Mouse (Mus musculus): ENCODE data around the gene Gpx4. TPM values are rescaled to one million over a fixed set of nuclear protein-coding genes. Genes with fewer than 3 reads are reported as not detected.
"Not testable (repeated sequence)": the region's sequence is repeated elsewhere in the genome, so short reads cannot be mapped to it uniquely, and the experiment has no call there.

Gpx4 gene
- polyA plus RNA-seq, 1 experiment from 2014 or later, result 706 TPM

DNA sequence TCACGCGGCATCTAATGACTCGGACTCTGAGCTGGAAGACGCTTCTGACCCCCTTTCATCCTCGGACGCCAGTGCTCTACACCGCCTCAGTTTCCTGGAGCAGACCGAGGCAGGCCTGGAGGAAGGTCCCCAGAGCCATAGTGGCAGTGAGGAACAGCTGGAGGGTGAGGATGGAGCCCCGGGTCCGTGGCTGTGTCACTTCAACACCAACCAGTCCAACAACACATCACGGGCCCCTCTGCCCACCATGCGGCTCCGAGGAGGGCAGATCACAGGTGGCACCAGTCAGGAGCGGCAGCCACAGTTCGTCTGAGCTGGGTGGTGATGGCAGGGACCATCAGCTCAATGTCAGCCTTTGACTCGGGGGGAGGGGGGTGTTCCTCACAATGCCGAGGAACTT lies 16.2 kb upstream of the Gpx4 start:
- Histone ChIP-seq H3K27me3 (ENCODE audit: insufficient read depth, low read length) (no peaks in the 10 kb centered on the region), H3K27ac (ENCODE audit: low read length) (no peak overlapping the region), H3K9me3 (ENCODE audit: low read length) (no peaks in the 10 kb centered on the region), H3K9ac (replicated peaks; ENCODE audit: low read length) (no peak overlapping the region), H3K4me2 (replicated peaks; ENCODE audit: low read depth, low read length) (no peak overlapping the region), H3K4me1 (ENCODE audit: insufficient read depth, low read length) (peaks cover 22% of the 10 kb centered on the region), H3K4me3 (ENCODE audit: low read length) (no peak overlapping the region), H3K36me3 (ENCODE audit: insufficient read depth, low read length) (peaks cover 13% of the 10 kb centered on the region)
- no peak for ATAC-seq (ENCODE audit: low FRiP score, low TSS enrichment)
- 80% methylated on average over 17 of the region's 17 CpGs for WGBS

DNA sequence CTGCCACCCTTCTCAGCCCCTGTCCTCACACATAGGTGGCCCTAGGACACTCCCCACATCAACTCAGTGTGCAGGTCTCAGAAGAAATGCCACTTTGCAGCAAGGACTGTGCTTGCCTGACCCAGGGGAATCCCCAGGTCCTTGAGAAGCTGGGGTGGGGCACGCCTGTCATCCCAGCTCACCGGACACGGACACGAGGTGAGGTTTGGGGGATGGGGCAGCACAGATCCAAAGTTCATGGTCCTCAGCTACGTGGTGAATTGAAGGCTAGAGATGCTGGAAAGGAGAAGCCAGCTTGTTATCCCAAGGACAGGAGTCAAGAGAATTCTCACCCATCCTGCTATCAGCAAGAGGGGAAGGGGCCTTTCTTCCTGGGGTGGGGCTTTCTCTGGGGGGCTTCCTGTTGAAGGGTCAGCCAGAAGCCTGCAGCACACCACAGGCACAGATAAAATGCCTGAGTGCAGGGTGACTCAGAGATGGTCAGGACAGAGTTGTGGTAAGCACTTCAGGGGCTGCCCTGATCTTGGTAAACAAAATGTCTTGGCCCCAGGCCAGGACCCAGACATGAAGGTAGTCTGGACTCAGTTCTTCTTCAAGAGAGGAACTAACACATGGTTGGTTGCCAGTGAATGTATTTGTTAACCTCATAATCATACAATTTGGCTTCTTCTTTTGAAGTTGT lies 14.0 kb upstream of the Gpx4 start:
- H3K4me1 ChIP-seq (ENCODE audit: insufficient read depth, low read length), result peaks cover 24% of the 10 kb centered on the region
- H3K4me2 ChIP-seq (replicated peaks; ENCODE audit: low read depth, low read length), result no peak overlapping the region
- H3K27ac ChIP-seq (ENCODE audit: low read length), result peak overlapping the region; percentile 14; the same call in 1 of the 2 replicates
- peaks cover 35% of the 10 kb centered on the region for H3K36me3 ChIP-seq (ENCODE audit: insufficient read depth, low read length)
- 43% methylated on average over 5 of the region's 5 CpGs for WGBS
- H3K9me3 ChIP-seq (ENCODE audit: low read length), result no peaks in the 10 kb centered on the region
- H3K9ac ChIP-seq (replicated peaks; ENCODE audit: low read length), result 0 out of 2 replicates have a peak overlapping the region, but pooled peaks have one; percentile 4
- no peak for ATAC-seq (ENCODE audit: low FRiP score, low TSS enrichment)
- no peaks in the 10 kb centered on the region for H3K27me3 ChIP-seq (ENCODE audit: insufficient read depth, low read length)
- no peak overlapping the region for H3K4me3 ChIP-seq (ENCODE audit: low read length)

DNA sequence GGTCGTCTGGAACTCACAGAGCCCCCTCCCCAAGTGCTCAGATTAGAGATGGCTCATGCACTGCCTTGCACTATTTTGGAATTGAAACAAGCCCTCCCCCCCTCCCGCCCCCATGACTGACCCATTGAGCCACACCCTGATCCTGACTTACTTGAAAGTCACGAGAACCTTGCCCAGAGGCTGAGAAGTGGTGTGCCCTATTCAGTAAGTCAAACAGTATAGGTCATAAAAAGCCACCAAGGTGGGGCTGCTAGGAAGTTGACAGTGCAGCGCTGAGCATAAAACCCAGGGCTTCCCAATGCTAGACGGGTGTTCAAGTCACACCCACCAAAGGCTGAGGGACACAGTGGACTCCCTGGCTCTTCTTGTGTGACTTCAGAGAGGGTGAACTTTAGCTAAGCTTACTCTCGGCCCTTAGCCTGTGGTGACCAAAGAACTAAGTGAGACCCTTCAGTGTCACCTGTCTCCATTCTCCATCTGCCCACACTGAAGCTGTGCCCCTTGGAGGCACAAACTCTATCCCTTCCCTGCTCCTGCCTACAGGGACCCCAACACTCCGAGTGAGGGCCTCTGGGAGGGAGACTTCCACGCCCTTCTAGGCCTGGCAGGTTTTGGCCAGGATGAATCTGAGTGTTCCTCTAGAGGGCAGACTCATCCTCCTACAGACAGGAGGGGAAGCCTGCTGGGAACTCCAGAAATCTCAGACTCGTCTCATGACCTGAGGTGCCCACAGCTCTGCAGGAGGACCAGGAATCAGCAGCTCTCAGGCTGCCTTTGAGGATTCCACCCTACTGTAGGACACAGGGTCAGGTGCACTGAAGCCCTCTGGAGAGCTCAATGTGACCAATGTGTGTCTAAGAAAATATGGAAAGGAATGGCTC lies 13.2 kb upstream of the Gpx4 start:
- Histone ChIP-seq H3K4me2 (replicated peaks; ENCODE audit: low read depth, low read length) (no peak overlapping the region), H3K36me3 (ENCODE audit: insufficient read depth, low read length) (peaks cover 40% of the 10 kb centered on the region), H3K9ac (replicated peaks; ENCODE audit: low read length) (no peak overlapping the region), H3K27ac (ENCODE audit: low read length) (peak overlapping the region; percentile 14; the same call in 1 of the 2 replicates), H3K9me3 (ENCODE audit: low read length) (no peaks in the 10 kb centered on the region), H3K4me1 (ENCODE audit: insufficient read depth, low read length) (peaks cover 32% of the 10 kb centered on the region), H3K27me3 (ENCODE audit: insufficient read depth, low read length) (no peaks in the 10 kb centered on the region), H3K4me3 (ENCODE audit: low read length) (no peak overlapping the region)
- WGBS, result 31% methylated on average over 9 of the region's 9 CpGs
- ATAC-seq (ENCODE audit: low FRiP score, low TSS enrichment), result peak; percentile 27; the same call in 1 of the 2 replicates

DNA sequence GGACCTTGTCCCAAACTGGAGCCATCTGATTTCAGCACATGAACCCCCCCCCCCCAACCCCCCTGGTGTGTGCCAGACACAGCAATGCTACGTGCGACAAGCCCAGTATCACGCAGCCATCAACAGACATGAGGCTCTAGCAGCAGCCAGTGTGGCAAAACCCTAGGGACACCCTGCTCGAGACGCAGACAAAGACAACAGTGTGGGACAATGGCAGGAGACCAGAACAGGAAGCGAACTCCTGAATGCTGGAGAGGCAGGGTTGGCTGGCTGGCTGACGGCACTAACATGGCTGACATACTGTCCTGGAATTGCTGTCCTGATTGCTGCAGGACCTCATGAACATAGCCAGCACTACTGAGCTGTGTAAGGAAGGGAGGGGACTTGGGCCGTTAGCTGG lies 11.8 kb upstream of the Gpx4 start:
- H3K9ac ChIP-seq (replicated peaks; ENCODE audit: low read length), result no peak overlapping the region
- no peaks in the 10 kb centered on the region for H3K9me3 ChIP-seq (ENCODE audit: low read length)
- 83% methylated on average over 8 of the region's 8 CpGs for WGBS
- H3K4me2 ChIP-seq (replicated peaks; ENCODE audit: low read depth, low read length), result no peak overlapping the region
- ATAC-seq (ENCODE audit: low FRiP score, low TSS enrichment), result no peak
- H3K27me3 ChIP-seq (ENCODE audit: insufficient read depth, low read length), result no peaks in the 10 kb centered on the region
- no peak overlapping the region for H3K4me3 ChIP-seq (ENCODE audit: low read length)
- H3K27ac ChIP-seq (ENCODE audit: low read length), result 0 out of 2 replicates have a peak overlapping the region, but pooled peaks have one; percentile 45
- peaks cover 33% of the 10 kb centered on the region for H3K4me1 ChIP-seq (ENCODE audit: insufficient read depth, low read length)
- peaks cover 40% of the 10 kb centered on the region for H3K36me3 ChIP-seq (ENCODE audit: insufficient read depth, low read length)

DNA sequence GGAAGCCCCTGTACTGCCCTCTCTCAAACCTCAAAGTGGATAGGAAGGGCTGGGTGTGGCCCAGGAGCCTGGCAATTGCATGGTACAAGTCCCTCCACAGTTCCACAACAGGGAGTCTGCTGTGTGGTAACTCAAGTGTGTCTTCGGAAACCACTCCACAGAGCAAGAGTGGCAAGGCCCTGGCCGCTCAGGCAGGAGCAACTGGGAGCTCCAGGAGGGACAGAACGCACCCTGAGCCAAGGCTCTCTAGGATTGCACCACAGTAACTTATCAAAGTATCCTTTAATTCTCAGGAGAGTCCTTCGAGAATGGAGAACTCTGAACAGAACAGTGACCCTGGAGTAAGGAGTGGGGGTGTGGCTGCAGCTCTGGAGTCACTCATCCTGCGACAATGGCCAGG lies 11.3 kb upstream of the Gpx4 start:
- no peak for ATAC-seq (ENCODE audit: low FRiP score, low TSS enrichment)
- Histone ChIP-seq H3K9ac (replicated peaks; ENCODE audit: low read length) (no peak overlapping the region), H3K36me3 (ENCODE audit: insufficient read depth, low read length) (peaks cover 40% of the 10 kb centered on the region), H3K4me2 (replicated peaks; ENCODE audit: low read depth, low read length) (no peak overlapping the region), H3K9me3 (ENCODE audit: low read length) (no peaks in the 10 kb centered on the region), H3K27me3 (ENCODE audit: insufficient read depth, low read length) (no peaks in the 10 kb centered on the region), H3K27ac (ENCODE audit: low read length) (0 out of 2 replicates have a peak overlapping the region, but pooled peaks have one; percentile 45), H3K4me3 (ENCODE audit: low read length) (no peak overlapping the region), H3K4me1 (ENCODE audit: insufficient read depth, low read length) (peaks cover 33% of the 10 kb centered on the region)
- WGBS, result 86% methylated on average over 5 of the region's 5 CpGs

DNA sequence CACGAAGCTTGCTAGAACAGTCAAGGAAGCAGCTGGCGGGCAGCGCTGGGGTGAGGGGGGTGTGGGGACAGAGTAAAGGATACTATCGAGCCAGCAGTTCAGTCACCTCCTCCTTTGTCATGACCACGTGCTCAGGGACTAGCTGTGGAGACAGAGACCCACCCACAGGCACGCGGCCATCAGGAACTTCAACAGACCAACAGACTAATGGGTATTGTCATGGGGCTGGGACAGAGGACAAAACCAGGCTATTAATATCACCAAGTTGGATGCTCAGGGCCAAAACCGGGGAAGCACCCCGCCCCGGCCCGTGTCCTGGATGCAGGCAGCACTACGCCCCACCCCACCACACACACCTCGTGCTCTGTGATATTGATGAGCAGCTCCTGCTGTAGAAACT lies 10.1 kb upstream of the Gpx4 start:
- H3K27ac ChIP-seq (ENCODE audit: low read length), result no peak overlapping the region
- 90% methylated on average over 13 of the region's 13 CpGs for WGBS
- H3K4me3 ChIP-seq (ENCODE audit: low read length), result no peak overlapping the region
- H3K4me2 ChIP-seq (replicated peaks; ENCODE audit: low read depth, low read length), result no peak overlapping the region
- no peaks in the 10 kb centered on the region for H3K9me3 ChIP-seq (ENCODE audit: low read length)
- H3K9ac ChIP-seq (replicated peaks; ENCODE audit: low read length), result no peak overlapping the region
- peaks cover 33% of the 10 kb centered on the region for H3K4me1 ChIP-seq (ENCODE audit: insufficient read depth, low read length)
- H3K36me3 ChIP-seq (ENCODE audit: insufficient read depth, low read length), result peaks cover 40% of the 10 kb centered on the region
- H3K27me3 ChIP-seq (ENCODE audit: insufficient read depth, low read length), result no peaks in the 10 kb centered on the region
- ATAC-seq (ENCODE audit: low FRiP score, low TSS enrichment), result no peak

DNA sequence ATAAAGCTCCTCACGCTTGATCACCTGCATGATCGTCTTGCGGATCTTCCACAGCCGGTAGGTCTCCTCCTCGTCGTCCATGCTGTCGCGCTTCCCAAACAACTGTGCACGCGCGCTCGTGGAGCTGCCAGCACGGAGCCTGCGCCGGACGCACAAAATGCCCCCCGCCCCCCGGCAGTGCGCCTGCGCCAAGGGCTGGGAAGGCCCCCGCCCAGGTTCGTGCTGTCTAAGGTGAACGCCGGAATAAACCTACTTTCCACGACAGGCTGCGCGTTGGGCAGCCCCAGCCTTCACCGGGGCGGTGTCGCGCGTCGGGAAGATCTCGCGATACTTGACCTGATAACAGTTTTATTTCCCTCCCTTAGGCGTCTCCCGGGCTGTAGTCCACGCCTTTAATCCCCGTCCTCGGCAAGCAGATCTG lies 7.4 kb upstream of the Gpx4 start, which contains the start of gene Polr2e:
TSS of gene Polr2e (minus strand) at position 237 of the 421 bp plus-strand sequence.
- Histone ChIP-seq H3K4me1 (ENCODE audit: insufficient read depth, low read length) (peaks cover 12% of the 10 kb centered on the region), H3K36me3 (ENCODE audit: insufficient read depth, low read length) (peaks cover 38% of the 10 kb centered on the region), H3K4me3 (ENCODE audit: low read length) (peak within 1 kb of the TSS; percentile 78), H3K9me3 (ENCODE audit: low read length) (no peaks in the 10 kb centered on the region), H3K4me2 (replicated peaks; ENCODE audit: low read depth, low read length) (peak within 1 kb of the TSS; percentile 84), H3K27ac (ENCODE audit: low read length) (peak within 1 kb of the TSS; percentile 21; the same call in 1 of the 2 replicates), H3K27me3 (ENCODE audit: insufficient read depth, low read length) (no peaks in the 10 kb centered on the region), H3K9ac (replicated peaks; ENCODE audit: low read length) (peak within 1 kb of the TSS; percentile 80)
- peak; percentile 96 for ATAC-seq (ENCODE audit: low FRiP score, low TSS enrichment)
- WGBS, result 0% methylated on average over 40 of the region's 40 CpGs

DNA sequence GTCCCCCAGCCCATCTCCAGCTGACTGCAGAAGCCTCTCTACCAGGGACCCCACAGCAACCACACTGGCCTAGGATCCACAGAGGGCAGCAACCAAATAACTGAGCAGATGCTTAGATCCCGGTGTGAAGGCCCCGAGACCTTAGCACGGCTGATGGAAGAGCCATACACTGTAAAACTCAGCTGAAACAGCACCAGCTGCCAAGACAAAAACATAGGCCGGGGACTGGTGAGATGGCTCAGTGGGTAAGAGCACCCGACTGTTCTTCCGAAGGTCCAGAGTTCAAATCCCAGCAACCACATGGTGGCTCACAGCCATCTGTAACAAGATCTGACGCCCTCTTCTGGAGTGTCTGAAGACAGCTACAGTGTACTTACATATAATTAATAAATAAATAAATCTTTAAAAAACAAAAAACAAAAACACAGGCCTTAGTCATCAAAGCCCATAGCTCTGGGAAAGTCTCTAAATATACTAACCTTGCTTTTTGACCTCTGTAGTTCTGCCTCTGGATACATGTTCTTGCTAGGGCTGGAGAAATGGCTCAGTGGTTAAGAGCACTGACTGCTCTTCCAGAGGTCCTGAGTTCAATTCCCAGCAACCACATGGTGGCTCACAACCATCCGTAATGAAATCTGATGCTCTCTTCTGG lies 5.4 kb upstream of the Gpx4 start:
- H3K4me2 ChIP-seq (replicated peaks; ENCODE audit: low read depth, low read length); H3K4me3 ChIP-seq (ENCODE audit: low read length); H3K9me3 ChIP-seq (ENCODE audit: low read length); H3K9ac ChIP-seq (replicated peaks; ENCODE audit: low read length); H3K27me3 ChIP-seq (ENCODE audit: insufficient read depth, low read length); H3K27ac ChIP-seq (ENCODE audit: low read length); ATAC-seq (ENCODE audit: low FRiP score, low TSS enrichment): not testable (repeated sequence)
- peaks cover 19% of the 10 kb centered on the region for H3K36me3 ChIP-seq (ENCODE audit: insufficient read depth, low read length)
- 78% methylated on average over 8 of the region's 8 CpGs for WGBS
- H3K4me1 ChIP-seq (ENCODE audit: insufficient read depth, low read length), result peaks cover 12% of the 10 kb centered on the region

DNA sequence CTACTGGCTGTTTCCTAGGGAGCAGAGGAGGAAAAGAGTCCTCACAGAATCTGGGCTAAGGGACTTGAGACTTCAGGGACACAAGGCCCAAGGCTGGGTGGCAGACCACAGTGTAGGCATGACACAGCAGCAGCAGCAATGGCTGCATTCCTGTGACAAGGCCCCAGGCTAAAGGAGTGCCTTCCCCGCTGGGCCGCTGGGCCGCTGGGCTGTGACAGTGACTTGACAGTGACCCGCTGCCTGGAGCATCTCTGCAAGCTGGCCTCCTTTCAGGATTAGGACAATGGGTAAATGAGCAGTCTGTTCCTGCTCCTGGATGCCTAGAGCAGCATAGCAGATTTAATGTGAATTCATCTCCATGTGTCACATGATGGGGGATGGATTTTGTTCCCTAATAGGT lies 2.9 kb upstream of the Gpx4 start:
- 52% methylated on average over 4 of the region's 4 CpGs for WGBS
- H3K4me3 ChIP-seq (ENCODE audit: low read length), result no peak overlapping the region
- H3K9me3 ChIP-seq (ENCODE audit: low read length), result no peaks in the 10 kb centered on the region
- ATAC-seq (ENCODE audit: low FRiP score, low TSS enrichment), result no peak
- H3K4me1 ChIP-seq (ENCODE audit: insufficient read depth, low read length), result peaks cover 11% of the 10 kb centered on the region
- no peak overlapping the region for H3K27ac ChIP-seq (ENCODE audit: low read length)
- no peaks in the 10 kb centered on the region for H3K27me3 ChIP-seq (ENCODE audit: insufficient read depth, low read length)
- H3K4me2 ChIP-seq (replicated peaks; ENCODE audit: low read depth, low read length), result no peak overlapping the region
- no peak overlapping the region for H3K9ac ChIP-seq (replicated peaks; ENCODE audit: low read length)
- H3K36me3 ChIP-seq (ENCODE audit: insufficient read depth, low read length), result no peaks in the 10 kb centered on the region
